Mouse (Mus musculus) midbrain, embryonic 15.5 days (tissue): ENCODE measurements around the gene Trim28. TPM values are rescaled to one million over a fixed set of nuclear protein-coding genes. Genes with fewer than 3 reads are reported as not detected.

Source experiments
- ATAC-seq: fragments of 200-750 bp; cut with Nextera tagmentation; replicated peaks from 2 replicates; pipeline ENCODE4 v1.8.0; 2017; ENCODE audit warnings: moderate TSS enrichment
- H3K27ac ChIP-seq: fragments of 300-500 bp; sonication (generic); 2 replicates; pipeline ENCODE4 v1.5.1; 2015; ENCODE audit warnings: mild to moderate bottlenecking, inconsistent platforms
- H3K27me3 ChIP-seq: fragments of 300-500 bp; sonication (generic); replicated peaks from 2 replicates; pipeline ENCODE4 v1.6.1; 2015; ENCODE audit warnings: inconsistent platforms
- H3K36me3 ChIP-seq: fragments of 300-500 bp; sonication (generic); replicated peaks from 2 replicates; pipeline ENCODE4 v1.6.1; 2015; ENCODE audit warnings: inconsistent platforms
- H3K4me1 ChIP-seq: fragments of 300-500 bp; sonication (generic); 2 replicates; pipeline ENCODE4 v1.6.1; 2015; ENCODE audit warnings: inconsistent platforms
- H3K4me2 ChIP-seq: fragments of 300-500 bp; sonication (generic); 2 replicates; pipeline ENCODE4 v1.6.1; 2015; ENCODE audit warnings: inconsistent platforms, mild to moderate bottlenecking, moderate library complexity
- H3K4me3 ChIP-seq: fragments of 300-500 bp; sonication (generic); 2 replicates; pipeline ENCODE4 v1.5.1; 2015; ENCODE audit warnings: mild to moderate bottlenecking, inconsistent platforms
- H3K9ac ChIP-seq: fragments of 300-500 bp; sonication (generic); 2 replicates; pipeline ENCODE4 v1.6.1; 2015; ENCODE audit warnings: mild to moderate bottlenecking, inconsistent platforms
- H3K9me3 ChIP-seq: fragments of 300-500 bp; sonication (generic); 2 replicates; pipeline ENCODE4 v1.6.1; 2016; ENCODE audit warnings: inconsistent platforms
- WGBS: fragments of 180-500 bp; shearing (Covaris S2); methylation state at CpG from one replicate; pipeline ENCODE4 v1.1.7; 2015; ENCODE audit warnings: mixed read lengths; 5-methylcytosine and 5-hydroxymethylcytosine counted together
- polyA plus RNA-seq: library from polyadenylated mRNA; unstranded; fragments of >200 nt; fragmentation: Nextera tagmentation; extraction: Ambion mirVana; gene quantifications from 2 replicates; pipeline ENCODE4 v1.2.1, GENCODE M21; 2015

Gene Trim28
- 229 and 258 TPM in 2 replicates for polyA plus RNA-seq

DNA sequence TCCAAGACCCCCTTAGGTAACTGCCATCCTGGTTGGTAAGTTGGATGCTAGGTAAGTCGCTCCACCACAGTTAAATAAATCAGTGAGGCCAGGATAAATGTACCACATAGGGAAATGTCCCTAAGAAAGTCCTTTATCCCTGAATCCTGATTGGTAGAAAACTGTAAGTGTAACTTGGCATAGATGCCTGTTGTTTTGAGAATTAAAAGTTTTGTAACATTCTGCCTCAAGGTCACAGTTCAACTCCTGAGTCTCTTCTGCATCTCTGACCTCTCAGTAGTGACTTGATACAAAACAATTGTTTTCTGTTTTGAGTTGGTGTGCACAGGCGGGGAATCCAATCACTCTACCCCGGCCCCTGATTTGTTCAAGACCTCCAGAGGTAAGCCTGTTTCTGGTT, at the start of gene Trim28:
Trim28 (plus strand) TSS at position 264 of the 400 bp plus-strand sequence.
- ATAC-seq: no peak
- H3K36me3 ChIP-seq: no peaks in the 10 kb centered on the region
- no peaks in the 10 kb centered on the region for H3K27me3 ChIP-seq
- H3K9ac ChIP-seq: no peak within 1 kb of the TSS
- H3K4me3 ChIP-seq: no peak within 1 kb of the TSS
- no peaks in the 10 kb centered on the region for H3K9me3 ChIP-seq
- no peak within 1 kb of the TSS for H3K27ac ChIP-seq
- H3K4me2 ChIP-seq: no peak within 1 kb of the TSS
- no peaks in the 10 kb centered on the region for H3K4me1 ChIP-seq
- 88% methylated on average over 3 of the region's 3 CpGs for WGBS

DNA sequence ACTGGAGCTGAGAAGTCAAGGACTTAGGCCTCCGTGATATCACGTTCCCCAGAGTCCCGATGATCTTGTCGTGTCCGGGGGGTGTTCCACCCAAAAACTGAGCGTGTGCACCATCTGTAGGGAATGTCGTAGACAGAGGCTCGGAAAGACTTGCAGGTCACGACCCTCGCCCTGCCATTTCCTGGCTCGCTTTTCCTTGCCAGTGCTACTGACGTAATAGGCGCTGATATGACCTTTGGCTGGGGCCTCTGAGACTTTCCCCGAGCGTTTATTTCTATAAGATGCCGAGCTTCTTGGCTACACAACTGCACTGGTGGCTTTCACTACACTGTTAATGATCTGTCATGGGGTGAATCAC, 49.1 kb upstream of the Trim28 start:
- no peaks in the 10 kb centered on the region for H3K27me3 ChIP-seq
- H3K36me3 ChIP-seq: no peaks in the 10 kb centered on the region
- peak overlapping the region; percentile 91 for H3K27ac ChIP-seq
- WGBS: 13% methylated on average over 16 of the region's 16 CpGs
- H3K9me3 ChIP-seq: no peaks in the 10 kb centered on the region
- H3K4me1 ChIP-seq: peaks cover 12% of the 10 kb centered on the region
- ATAC-seq: peak; percentile 40; the same call in 1 of the 2 replicates
- peak overlapping the region; percentile 87 for H3K4me2 ChIP-seq
- H3K4me3 ChIP-seq: peak overlapping the region; percentile 49
- H3K9ac ChIP-seq: peak overlapping the region; percentile 59

DNA sequence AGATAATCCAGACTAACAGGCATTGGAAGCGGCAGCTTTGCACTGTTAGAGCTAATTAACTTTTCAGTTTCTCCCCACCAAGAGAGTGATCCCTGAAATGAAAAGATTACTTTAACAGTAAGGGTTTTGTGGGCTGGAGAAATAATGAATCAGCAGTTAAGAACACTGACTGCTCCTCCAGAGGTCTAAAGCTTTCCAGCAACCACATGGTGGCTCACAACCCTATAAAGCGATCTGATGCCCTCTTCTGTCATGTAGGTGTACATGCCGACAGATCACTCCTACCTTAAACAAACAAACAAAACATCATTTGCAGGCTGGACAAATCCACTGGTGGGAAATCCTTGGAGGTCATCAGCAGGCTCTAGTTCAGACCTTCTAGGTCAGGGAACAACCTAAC, 44.0 kb upstream of the Trim28 start:
- no peak overlapping the region for H3K4me3 ChIP-seq
- peaks cover 5% of the 10 kb centered on the region for H3K4me1 ChIP-seq
- no peaks in the 10 kb centered on the region for H3K9me3 ChIP-seq
- H3K4me2 ChIP-seq: no peak overlapping the region
- H3K36me3 ChIP-seq: no peaks in the 10 kb centered on the region
- no peaks in the 10 kb centered on the region; the same call in 1 of the 2 replicates for H3K27me3 ChIP-seq
- H3K9ac ChIP-seq: no peak overlapping the region
- H3K27ac ChIP-seq: no peak overlapping the region
- 58% methylated on average over 3 of the region's 3 CpGs for WGBS
- no peak for ATAC-seq

DNA sequence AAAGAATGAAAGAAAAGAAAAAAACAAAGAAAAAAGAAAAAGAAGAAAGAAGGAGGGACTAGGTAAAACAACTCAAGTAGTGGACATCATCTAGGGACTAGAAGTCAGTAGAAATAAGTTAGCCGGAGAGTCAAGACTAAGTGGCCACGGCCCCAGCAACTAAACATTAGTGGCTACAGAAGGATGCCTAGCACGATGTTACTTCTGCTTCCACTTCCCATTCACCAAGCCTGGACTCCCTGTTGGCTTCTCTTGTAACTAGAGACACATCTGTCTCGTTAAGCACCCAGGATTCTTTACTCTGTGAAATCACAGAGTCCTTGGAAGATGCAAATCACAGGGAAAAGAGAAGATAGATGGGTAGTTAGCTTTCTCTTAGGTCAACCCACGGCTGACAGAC, 41.4 kb upstream of the Trim28 start:
- ATAC-seq: no peak
- Histone ChIP-seq H3K4me3 (no peak overlapping the region), H3K36me3 (no peaks in the 10 kb centered on the region), H3K9ac (no peak overlapping the region), H3K4me1 (peaks cover 7% of the 10 kb centered on the region), H3K27ac (no peak overlapping the region), H3K4me2 (no peak overlapping the region), H3K27me3 (no peaks in the 10 kb centered on the region; the same call in 1 of the 2 replicates), H3K9me3 (no peaks in the 10 kb centered on the region)
- 74% methylated on average over 5 of the region's 5 CpGs for WGBS

DNA sequence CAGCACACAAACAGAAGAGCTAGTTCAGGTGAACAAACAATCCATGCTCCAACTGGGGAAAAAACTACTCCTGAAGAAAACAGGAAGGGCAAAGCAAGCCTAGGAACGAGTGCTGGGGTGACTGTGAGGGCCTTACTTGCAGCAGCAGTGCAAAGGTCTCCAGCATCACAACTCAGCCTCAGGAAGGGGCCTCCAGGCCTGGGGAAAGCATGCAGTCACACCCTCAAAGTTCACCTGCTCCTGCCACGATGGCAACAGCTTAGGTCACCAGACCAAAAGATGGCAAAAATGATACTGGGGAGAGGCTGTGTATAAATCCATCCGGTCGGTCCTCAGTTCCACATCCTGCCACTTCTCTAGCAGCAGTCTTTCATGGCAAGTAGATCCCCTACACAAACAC, 40.0 kb upstream of the Trim28 start:
- Histone ChIP-seq H3K4me2 (no peak overlapping the region), H3K27ac (no peak overlapping the region), H3K4me1 (peaks cover 7% of the 10 kb centered on the region), H3K4me3 (no peak overlapping the region), H3K27me3 (no peaks in the 10 kb centered on the region; the same call in 1 of the 2 replicates), H3K9me3 (no peaks in the 10 kb centered on the region), H3K36me3 (no peaks in the 10 kb centered on the region), H3K9ac (no peak overlapping the region)
- ATAC-seq: no peak
- 86% methylated on average over 4 of the region's 4 CpGs for WGBS

DNA sequence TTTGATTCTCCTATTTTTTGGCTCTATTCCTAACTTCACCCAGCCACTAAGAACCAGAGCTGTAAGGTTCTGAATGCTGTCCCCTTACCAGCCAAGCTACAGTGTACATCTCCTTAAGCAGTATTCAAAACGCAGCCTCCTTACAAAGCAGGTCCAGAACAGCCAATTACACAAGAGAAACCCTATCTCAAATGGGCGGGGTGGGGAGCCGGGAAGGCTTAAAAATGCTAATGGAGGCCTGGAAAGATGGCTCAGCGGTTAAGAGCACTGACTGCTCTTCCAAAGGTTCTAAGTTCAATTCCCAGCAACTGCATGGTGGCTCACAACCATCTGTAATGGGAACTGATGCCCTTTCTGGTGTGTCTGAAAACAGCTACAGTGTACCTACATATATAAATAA, 39.2 kb upstream of the Trim28 start:
- no peaks in the 10 kb centered on the region for H3K36me3 ChIP-seq
- ATAC-seq: no peak

DNA sequence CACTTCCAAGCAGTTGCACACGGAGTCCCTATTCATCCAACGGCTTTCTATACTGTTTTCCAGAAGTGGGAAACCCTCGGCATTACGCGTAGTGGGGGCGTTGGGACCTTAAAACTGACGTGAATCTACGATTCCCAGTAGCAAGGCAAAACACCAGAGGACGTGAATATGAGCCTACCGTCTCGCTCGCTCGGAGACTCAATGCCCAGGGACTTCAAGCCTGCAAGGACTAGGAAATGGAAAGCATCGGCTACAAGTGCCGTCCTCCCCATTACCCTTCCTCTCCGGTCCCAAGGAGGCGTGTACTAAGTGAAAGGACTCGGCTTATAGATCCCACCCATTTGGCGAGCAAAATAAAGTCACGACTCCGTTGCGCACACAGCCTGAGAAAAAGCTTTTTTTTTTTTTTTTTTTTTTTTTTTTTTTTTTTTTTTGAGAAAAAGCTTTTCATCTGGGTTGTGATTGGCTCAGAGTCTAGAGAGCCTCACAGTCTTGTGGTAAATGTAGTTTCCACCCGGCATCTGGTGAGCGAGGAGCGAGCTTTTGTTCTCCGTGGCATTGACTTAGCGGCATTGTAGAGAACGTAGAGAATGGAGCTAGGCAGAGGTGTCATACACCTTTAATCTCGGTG, 37.3 kb upstream of the Trim28 start:
- WGBS: 2% methylated on average over 29 of the region's 29 CpGs
- peak; percentile 78 for ATAC-seq

More for the DNA sequence above, 39.2 kb upstream of the Trim28 start:
- Histone ChIP-seq H3K9me3 (no peaks in the 10 kb centered on the region), H3K9ac (no peak overlapping the region), H3K4me1 (peaks cover 9% of the 10 kb centered on the region), H3K4me2 (no peak overlapping the region), H3K27ac (no peak overlapping the region), H3K27me3 (no peaks in the 10 kb centered on the region; the same call in 1 of the 2 replicates), H3K4me3 (no peak overlapping the region)
- 9% methylated on average over 4 of the region's 4 CpGs for WGBS

DNA sequence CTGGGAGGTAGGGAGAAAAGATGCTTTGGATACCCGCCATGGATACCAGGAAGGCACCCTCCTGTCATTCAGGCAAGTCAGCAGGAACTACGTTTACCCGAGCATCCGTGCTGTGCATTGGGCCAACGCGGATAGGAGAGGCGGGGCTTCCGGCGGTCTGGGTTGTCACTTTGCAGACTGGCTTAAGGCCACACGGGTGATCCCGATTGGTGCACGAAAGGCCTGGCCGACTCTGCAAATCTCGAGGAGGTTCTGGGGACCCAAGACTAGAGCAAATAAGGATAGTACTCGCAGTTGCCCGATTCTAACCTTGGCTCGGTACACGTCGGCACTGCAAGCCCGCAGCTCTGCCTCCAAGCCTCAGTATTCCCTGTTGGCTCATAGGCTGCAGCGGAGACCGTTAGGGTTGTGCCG, 33.2 kb upstream of the Trim28 start, which contains the start of gene Zfp324:
Zfp324 (plus strand) TSS at position 161 of the 414 bp plus-strand sequence.
- H3K36me3 ChIP-seq: peaks cover 13% of the 10 kb centered on the region
- ATAC-seq: peak; percentile 94
- H3K4me3 ChIP-seq: peak within 1 kb of the TSS; percentile 64
- H3K4me2 ChIP-seq: peak within 1 kb of the TSS; percentile 87
- WGBS: under 1% methylated on average over 23 of the region's 23 CpGs
- H3K9ac ChIP-seq: peak within 1 kb of the TSS; percentile 80
- no peaks in the 10 kb centered on the region for H3K27me3 ChIP-seq
- no peaks in the 10 kb centered on the region for H3K9me3 ChIP-seq
- peaks cover 31% of the 10 kb centered on the region for H3K4me1 ChIP-seq
- H3K27ac ChIP-seq: peak within 1 kb of the TSS; percentile 89

More for the DNA sequence above, 37.3 kb upstream of the Trim28 start:
- Histone ChIP-seq H3K27me3 (no peaks in the 10 kb centered on the region; the same call in 1 of the 2 replicates), H3K9me3 (no peaks in the 10 kb centered on the region), H3K9ac (peak overlapping the region; percentile 60), H3K4me3 (peak overlapping the region; percentile 51), H3K27ac (peak overlapping the region; percentile 85), H3K4me1 (peaks cover 18% of the 10 kb centered on the region), H3K36me3 (no peaks in the 10 kb centered on the region), H3K4me2 (peak overlapping the region; percentile 61)

DNA sequence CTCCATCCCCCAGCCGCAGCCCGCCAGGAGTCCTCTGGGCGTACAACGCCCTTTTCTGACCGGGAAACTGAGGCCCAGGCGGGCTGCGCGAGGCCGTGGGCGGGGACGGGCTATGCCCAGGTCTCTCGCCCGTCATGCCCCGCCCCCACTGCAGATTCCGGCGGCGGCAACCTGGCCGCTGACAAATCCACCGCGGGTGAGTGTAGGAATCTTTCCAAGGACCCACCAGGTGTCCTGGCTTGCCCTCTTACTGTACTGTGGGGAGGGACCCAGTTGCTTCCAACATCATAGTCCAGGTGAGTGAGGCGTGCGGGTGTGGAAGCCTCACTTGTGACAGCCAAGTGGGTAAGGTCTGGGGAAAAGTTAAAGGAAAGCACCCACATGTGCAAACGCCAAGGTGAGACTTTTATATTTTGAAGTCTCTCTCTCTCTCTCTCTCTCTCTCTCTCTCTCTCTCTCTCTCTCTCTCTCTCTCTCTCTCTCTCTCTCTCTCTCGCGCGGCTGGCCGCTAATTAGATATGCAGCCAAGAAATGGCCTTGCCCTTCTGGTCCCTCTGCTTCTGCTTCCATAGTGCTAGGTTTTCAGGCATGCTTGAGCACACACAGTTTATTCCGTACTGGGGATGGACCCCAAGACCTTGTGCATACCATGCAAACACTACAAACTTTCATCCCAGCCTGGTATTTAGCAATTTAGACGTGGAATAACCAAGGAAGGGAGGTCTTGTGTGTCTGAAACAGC, 32.6 kb upstream of the Trim28 start:
- peak overlapping the region; percentile 64 for H3K4me3 ChIP-seq
- H3K9me3 ChIP-seq: no peaks in the 10 kb centered on the region
- peak overlapping the region; percentile 80 for H3K9ac ChIP-seq
- H3K4me1 ChIP-seq: peaks cover 28% of the 10 kb centered on the region
- peak overlapping the region; percentile 87 for H3K4me2 ChIP-seq
- under 1% methylated on average over 29 of the region's 29 CpGs for WGBS
- H3K36me3 ChIP-seq: peaks cover 18% of the 10 kb centered on the region
- ATAC-seq: peak; percentile 71
- H3K27ac ChIP-seq: peak overlapping the region; percentile 89
- H3K27me3 ChIP-seq: no peaks in the 10 kb centered on the region

DNA sequence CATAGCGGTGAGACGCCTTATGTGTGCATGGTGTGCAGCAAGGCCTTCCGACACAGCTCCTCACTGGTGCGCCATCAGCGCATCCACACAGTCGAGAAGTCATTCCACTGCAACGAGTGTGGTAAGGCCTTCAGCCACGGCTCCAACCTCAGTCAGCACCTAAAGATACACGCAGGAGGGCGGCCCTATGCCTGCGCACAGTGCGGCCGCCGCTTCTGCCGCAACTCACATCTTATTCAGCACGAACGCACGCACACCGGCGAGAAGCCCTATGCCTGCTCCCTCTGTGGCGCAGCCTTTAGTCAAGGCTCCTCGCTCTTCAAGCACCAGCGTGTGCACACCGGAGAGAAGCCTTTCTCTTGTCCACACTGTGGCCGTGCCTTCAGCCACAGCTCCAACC, 28.0 kb upstream of the Trim28 start:
- ATAC-seq: no peak
- peaks cover 15% of the 10 kb centered on the region for H3K4me1 ChIP-seq
- no peak overlapping the region for H3K4me2 ChIP-seq
- peaks cover 28% of the 10 kb centered on the region for H3K36me3 ChIP-seq
- 94% methylated on average over 25 of the region's 25 CpGs for WGBS
- H3K9ac ChIP-seq: no peak overlapping the region
- H3K4me3 ChIP-seq: no peak overlapping the region
- no peak overlapping the region for H3K27ac ChIP-seq
- no peaks in the 10 kb centered on the region for H3K9me3 ChIP-seq
- no peaks in the 10 kb centered on the region for H3K27me3 ChIP-seq

DNA sequence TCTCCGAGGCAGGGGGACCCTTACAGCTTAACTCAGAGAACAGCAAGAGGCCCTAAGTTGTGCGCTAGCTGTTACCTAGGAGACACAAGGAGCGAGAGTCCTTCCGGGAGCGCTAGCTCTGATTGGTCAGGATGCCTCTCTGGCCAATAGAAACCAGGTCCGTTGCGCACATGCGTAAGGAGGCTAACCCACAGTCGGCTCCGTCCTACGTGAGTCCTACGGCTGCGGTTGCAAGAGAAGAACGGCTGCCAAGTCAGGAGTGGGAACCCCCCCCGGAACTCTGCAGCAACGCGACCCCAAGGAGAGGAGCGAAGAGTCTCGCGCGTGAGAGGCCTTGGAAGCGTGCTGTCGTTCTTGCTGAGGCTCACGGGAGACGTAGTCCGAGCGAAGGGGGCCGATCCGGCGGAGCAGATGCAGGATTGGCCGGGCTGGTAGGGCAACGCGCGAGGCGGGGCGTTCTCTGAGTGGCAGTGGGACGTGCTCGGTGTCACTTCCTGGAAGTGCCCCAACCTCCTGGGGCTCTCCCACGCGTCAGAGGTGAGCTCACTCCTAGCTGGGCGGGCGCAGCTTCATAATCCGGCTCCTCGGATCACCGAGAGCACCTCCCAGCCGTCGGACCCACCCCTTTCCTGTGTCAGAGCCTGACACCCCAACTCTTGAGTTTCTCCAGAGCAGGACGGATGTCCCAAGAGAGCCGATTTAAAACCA, 21.1 kb upstream of the Trim28 start, which contains the start of gene Zfp446:
Zfp446 (plus strand) TSS at position 167 of the 708 bp plus-strand sequence.
- Histone ChIP-seq H3K4me2 (peak within 1 kb of the TSS; percentile 64), H3K4me3 (peak within 1 kb of the TSS; percentile 60), H3K4me1 (peaks cover 18% of the 10 kb centered on the region), H3K36me3 (no peaks in the 10 kb centered on the region; the same call in 1 of the 2 replicates), H3K27ac (peak within 1 kb of the TSS; percentile 95), H3K9ac (peak within 1 kb of the TSS; percentile 59), H3K9me3 (no peaks in the 10 kb centered on the region), H3K27me3 (no peaks in the 10 kb centered on the region)
- ATAC-seq: peak; percentile 99
- under 1% methylated on average over 49 of the region's 49 CpGs for WGBS
